Mouse (Mus musculus): ENCODE results near the gene Foxp1.

Foxp1 gene

DNA sequence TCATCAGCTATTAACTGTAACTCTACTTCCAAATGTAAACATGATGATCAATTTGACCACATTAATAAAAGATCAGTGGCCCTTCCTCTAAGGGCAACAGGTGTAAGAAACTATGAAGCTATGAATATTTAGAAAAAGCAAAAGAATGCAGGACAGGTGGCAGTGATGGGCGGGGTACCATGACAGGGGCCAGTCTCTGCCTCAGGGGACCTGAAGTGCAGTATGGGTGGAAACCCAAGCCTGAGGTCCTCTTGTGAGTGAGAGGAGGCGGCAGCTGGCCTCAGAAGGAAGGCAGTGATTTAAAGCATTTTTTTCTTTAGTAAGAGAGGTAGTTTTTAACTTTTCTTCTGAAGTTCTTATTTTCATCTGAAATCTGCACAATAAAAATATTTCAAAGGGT lies 468.5 kb downstream of the Foxp1 start:
- peak; percentile 84 for DNase-seq (ENCODE audit: low read depth, low spot score)
- Histone ChIP-seq H3K27me3 (ENCODE audit: control insufficient read depth, insufficient read depth, low read length, poor library complexity, severe bottlenecking) (no peaks in the 10 kb centered on the region), H3K36me3 (ENCODE audit: control insufficient read depth, insufficient read depth, low read length, poor library complexity, severe bottlenecking) (peaks cover 5% of the 10 kb centered on the region)

GRCm38 (mm10) chr6:99053111-99053510 lies 469.4 kb downstream of the Foxp1 start:
- Histone ChIP-seq H3K27me3 (ENCODE audit: control insufficient read depth, insufficient read depth, low read length, poor library complexity, severe bottlenecking) (no peaks in the 10 kb centered on the region), H3K36me3 (ENCODE audit: control insufficient read depth, insufficient read depth, low read length, poor library complexity, severe bottlenecking) (peaks cover 8% of the 10 kb centered on the region)
- DNase-seq (ENCODE audit: low read depth, low spot score) = peak; percentile 94

GRCm38 (mm10) chr6:99051724-99052123 lies 470.8 kb downstream of the Foxp1 start:
- Histone ChIP-seq H3K36me3 (ENCODE audit: control insufficient read depth, insufficient read depth, low read length, poor library complexity, severe bottlenecking) (peaks cover 11% of the 10 kb centered on the region), H3K27me3 (ENCODE audit: control insufficient read depth, insufficient read depth, low read length, poor library complexity, severe bottlenecking) (no peaks in the 10 kb centered on the region)
- DNase-seq (ENCODE audit: low read depth, low spot score) = no peak

DNA sequence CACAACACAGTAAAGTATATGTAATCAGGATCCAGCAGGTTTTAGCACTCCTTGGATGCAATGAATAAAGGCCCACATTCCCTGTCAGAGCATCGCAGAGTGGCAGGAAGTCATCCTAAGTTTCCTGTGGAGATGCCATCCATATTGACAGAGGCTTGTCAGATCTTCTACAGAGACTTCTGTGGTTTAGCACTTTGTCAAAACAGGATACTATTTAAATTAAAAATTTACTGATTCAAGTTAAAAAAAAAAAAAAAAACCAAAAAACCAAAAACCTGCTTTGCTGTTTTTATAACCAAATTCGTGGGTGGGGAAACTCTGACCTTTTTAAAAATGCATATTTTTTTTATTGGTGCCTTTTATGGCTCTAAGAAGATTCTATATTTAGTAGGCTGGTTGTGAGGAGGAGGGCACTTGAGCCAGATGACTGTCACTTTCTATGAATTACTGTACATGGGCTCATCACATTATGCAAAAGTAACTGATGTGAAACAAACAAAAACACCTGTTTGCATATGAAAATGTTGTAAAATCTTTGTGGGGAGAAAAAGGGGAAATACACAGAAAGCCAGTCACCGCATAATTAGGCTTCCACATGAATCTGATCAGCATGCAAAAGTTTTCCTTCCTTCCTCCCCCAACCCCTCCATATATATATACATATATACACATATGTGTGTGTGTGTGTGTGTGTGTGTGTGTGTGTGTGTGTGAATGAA lies 472.1 kb downstream of the Foxp1 start:
- no peaks in the 10 kb centered on the region for H3K27me3 ChIP-seq (ENCODE audit: control insufficient read depth, insufficient read depth, low read length, poor library complexity, severe bottlenecking)
- peak; percentile 92 for DNase-seq (ENCODE audit: low read depth, low spot score)
- H3K36me3 ChIP-seq (ENCODE audit: control insufficient read depth, insufficient read depth, low read length, poor library complexity, severe bottlenecking) = peaks cover 10% of the 10 kb centered on the region

DNA sequence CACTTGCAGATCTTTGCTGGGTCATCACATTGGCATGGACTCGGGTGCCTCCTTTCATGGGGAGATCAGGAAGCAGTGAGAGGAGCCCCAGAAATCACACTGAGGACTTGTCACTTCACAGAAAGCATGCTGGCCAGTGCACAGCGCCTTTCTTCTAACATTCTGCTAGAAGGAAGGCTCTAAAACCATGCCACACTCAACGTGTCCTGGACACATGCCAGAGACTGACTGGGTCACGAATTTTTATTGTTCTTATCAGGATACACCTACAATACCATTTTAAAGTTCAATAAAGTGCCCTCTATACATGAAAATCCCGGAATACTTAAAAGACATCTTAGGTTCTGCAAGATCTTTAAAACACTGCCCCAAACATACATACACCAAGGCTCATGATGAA lies 475.2 kb downstream of the Foxp1 start:
- Histone ChIP-seq H3K27me3 (ENCODE audit: control insufficient read depth, insufficient read depth, low read length, poor library complexity, severe bottlenecking) (no peaks in the 10 kb centered on the region), H3K36me3 (ENCODE audit: control insufficient read depth, insufficient read depth, low read length, poor library complexity, severe bottlenecking) (peaks cover 9% of the 10 kb centered on the region)
- DNase-seq (ENCODE audit: low read depth, low spot score) = no peak

GRCm38 (mm10) chr6:99045845-99046788 lies 476.4 kb downstream of the Foxp1 start:
- peaks cover 11% of the 10 kb centered on the region for H3K36me3 ChIP-seq (ENCODE audit: control insufficient read depth, insufficient read depth, low read length, poor library complexity, severe bottlenecking)
- no peaks in the 10 kb centered on the region for H3K27me3 ChIP-seq (ENCODE audit: control insufficient read depth, insufficient read depth, low read length, poor library complexity, severe bottlenecking)

GRCm38 (mm10) chr6:99043932-99044664 lies 478.4 kb downstream of the Foxp1 start:
- peaks cover 9% of the 10 kb centered on the region for H3K36me3 ChIP-seq (ENCODE audit: control insufficient read depth, insufficient read depth, low read length, poor library complexity, severe bottlenecking)
- no peak for DNase-seq (ENCODE audit: low read depth, low spot score)
- no peaks in the 10 kb centered on the region for H3K27me3 ChIP-seq (ENCODE audit: control insufficient read depth, insufficient read depth, low read length, poor library complexity, severe bottlenecking)

More at GRCm38 (mm10) chr6:99045845-99046788, 476.4 kb downstream of the Foxp1 start:
- DNase-seq (ENCODE audit: low read depth, low spot score) = peak; percentile 57

DNA sequence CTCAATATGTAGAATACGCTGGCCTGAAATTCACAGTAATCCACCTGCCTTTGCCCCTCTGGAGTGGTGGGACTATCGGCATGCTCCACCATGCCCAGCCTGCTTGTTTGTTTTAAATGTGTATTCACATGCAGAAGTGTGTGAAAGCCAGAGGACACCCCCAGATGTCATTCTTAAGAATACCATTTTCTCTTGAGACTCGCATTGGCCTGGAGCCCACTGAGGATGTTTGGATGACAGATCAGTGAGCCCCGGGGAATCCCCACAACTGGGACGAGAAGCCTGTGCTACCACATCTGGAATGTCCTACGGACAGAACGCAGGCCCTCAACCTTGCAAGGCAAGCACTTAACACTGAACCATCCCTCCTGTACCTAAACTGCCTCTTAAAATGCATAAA lies 479.3 kb downstream of the Foxp1 start:
- no peaks in the 10 kb centered on the region for H3K27me3 ChIP-seq (ENCODE audit: control insufficient read depth, insufficient read depth, low read length, poor library complexity, severe bottlenecking)
- peak; percentile 57 for DNase-seq (ENCODE audit: low read depth, low spot score)
- H3K36me3 ChIP-seq (ENCODE audit: control insufficient read depth, insufficient read depth, low read length, poor library complexity, severe bottlenecking) = peaks cover 7% of the 10 kb centered on the region

DNA sequence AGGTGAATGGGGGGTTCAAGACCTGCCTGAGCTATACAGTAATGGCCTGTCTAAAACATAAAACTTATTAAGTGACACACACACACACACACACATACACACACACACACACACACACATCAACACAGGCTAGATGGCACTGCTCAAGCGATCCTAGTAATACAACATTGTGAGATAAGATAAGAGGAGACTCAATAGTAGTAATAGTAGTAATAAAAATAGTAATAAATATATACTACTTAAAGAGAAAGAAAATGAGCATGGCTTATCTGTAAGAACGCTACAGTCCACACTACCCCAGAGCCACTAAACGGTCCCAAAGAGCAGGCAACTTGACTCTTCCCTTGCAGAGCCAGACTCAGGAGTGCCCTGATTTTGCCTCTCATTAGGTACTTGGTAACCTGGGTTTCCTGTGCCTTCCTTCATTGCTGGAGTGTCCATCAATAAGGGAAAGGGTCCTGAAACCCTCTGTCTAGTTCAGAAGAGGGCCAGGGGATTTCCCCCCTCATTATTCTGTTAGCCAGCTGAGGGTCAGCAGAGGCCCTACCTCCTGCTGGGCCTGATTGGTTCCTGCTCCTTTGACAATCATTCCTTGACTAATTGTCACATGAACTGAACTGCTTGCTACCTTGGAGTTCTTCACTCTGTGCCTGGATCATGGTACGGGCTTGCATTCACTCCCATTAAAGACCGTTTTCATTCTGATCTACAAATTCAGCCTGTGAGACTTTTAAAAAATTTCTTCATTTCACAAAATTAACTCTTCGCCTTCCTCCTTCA lies 480.2 kb downstream of the Foxp1 start:
- H3K36me3 ChIP-seq (ENCODE audit: control insufficient read depth, insufficient read depth, low read length, poor library complexity, severe bottlenecking) = peaks cover 5% of the 10 kb centered on the region
- DNase-seq (ENCODE audit: low read depth, low spot score) = no peak
- no peaks in the 10 kb centered on the region for H3K27me3 ChIP-seq (ENCODE audit: control insufficient read depth, insufficient read depth, low read length, poor library complexity, severe bottlenecking)

DNA sequence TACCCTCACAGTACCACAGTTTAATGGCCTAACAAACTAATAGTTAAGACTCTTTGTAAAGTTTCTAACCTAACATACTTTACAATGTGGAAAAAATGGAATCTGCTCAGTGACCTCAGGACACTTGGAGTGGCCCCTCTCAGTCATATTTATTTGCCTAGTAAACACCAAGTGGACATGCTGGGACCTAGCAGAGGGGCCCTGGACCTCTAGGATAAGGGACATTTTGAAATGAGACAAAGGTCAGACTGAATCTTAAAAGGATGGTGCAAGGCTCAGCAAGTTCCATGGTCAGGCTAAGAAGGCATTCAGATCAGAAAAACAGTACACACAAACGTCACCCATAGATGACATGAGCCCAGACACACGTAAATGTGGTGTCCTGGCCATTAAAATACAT lies 483.5 kb downstream of the Foxp1 start:
- H3K36me3 ChIP-seq (ENCODE audit: control insufficient read depth, insufficient read depth, low read length, poor library complexity, severe bottlenecking) = peaks cover 6% of the 10 kb centered on the region
- no peak for DNase-seq (ENCODE audit: low read depth, low spot score)
- H3K27me3 ChIP-seq (ENCODE audit: control insufficient read depth, insufficient read depth, low read length, poor library complexity, severe bottlenecking) = no peaks in the 10 kb centered on the region

DNA sequence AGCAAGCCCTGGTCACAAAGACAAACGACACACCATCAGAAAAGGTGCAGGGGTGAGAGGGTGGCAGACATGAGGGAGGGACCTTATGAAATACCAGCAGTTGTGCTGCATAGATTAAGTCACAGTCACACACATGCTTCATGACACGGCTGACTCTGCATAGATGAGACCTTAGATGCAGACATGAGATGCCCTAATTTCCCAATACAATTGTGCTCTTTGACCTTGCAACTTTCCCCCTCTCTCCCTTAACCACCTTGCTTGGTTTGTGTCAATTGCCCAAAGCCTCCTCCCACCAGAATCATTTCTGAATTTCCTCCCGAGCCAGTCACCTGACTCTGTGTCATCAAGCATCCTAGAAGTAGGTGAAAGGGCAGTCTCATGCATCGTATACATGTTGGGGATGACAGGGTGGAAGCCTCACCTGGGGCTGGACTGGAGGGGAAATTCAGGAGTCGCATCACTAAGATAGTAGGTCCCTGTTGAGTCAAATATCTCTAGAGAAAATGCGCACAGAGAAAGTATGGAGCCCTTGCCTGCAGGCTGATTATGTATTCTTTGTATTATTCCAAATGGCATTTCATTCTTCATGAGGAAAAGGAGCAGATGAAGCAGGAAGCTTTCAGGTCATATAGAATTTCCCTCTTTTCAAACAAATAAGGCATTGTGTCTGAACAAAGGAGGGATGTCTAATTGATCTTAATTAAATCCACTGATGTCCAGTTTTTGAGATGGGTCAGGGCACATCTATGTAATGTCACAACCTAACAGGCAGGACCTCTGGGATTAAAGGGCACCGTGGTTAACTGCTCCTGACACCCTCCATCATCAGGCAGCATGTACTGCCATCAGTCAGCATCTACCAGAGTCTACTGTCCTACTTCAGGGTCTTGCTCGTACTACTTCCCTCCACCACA lies 486.8 kb downstream of the Foxp1 start:
- Histone ChIP-seq H3K27me3 (ENCODE audit: control insufficient read depth, insufficient read depth, low read length, poor library complexity, severe bottlenecking) (no peaks in the 10 kb centered on the region), H3K36me3 (ENCODE audit: control insufficient read depth, insufficient read depth, low read length, poor library complexity, severe bottlenecking) (peaks cover 4% of the 10 kb centered on the region; the same call in 1 of the 2 replicates)
- DNase-seq (ENCODE audit: low read depth, low spot score) = no peak

GRCm38 (mm10) chr6:99033062-99033461 lies 489.5 kb downstream of the Foxp1 start:
- DNase-seq (ENCODE audit: low read depth, low spot score) = no peak
- Histone ChIP-seq H3K36me3 (ENCODE audit: control insufficient read depth, insufficient read depth, low read length, poor library complexity, severe bottlenecking) (peaks cover 3% of the 10 kb centered on the region; the same call in 1 of the 2 replicates), H3K27me3 (ENCODE audit: control insufficient read depth, insufficient read depth, low read length, poor library complexity, severe bottlenecking) (no peaks in the 10 kb centered on the region)

GRCm38 (mm10) chr6:99031321-99031903 lies 491.1 kb downstream of the Foxp1 start:
- peaks cover 2% of the 10 kb centered on the region; the same call in 1 of the 2 replicates for H3K36me3 ChIP-seq (ENCODE audit: control insufficient read depth, insufficient read depth, low read length, poor library complexity, severe bottlenecking)
- H3K27me3 ChIP-seq (ENCODE audit: control insufficient read depth, insufficient read depth, low read length, poor library complexity, severe bottlenecking) = no peaks in the 10 kb centered on the region
- no peak for DNase-seq (ENCODE audit: low read depth, low spot score)

Measured in splenic B cell, adult 2 months (primary cell).